In the genomic region with DNA sequence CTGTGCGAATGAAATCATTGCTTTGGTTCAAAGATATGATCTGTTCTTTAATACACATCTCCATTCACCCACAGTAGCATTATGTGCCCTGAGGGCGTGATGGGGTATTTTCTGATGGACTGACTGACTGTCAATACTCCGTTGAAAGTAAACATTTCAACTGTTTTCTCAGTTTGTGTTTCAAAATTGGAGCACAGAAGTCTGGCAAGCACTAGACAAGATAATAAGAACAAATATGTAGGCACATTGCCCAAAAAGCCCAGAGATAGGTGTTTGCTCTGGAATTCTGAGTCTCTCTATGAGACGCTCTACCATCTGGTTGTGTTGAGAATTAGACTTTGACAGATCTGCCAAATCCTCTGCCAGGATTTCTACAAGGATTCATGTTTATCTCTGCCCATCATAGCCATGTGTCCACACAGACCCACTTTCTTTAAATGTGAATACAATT, we compare ENCODE assay signal across 10 mouse cellular contexts.
DNase-seq lines count a peak whose midpoint lies in the region; ATAC-seq lines count a peak whose summit lies in the region.
"Had no signal": no experiment of that assay in that cellular context is flagged by ENCODE, and none has a peak within 500 bp of the region (broad histone marks: within the 10 kb centered on the region; RNA-seq: fewer than 3 reads in every experiment).

No protein-coding gene starts in this region.

- no peaks in the 10 kb centered on the region for H3K9me3 ChIP-seq in midbrain, embryonic 11.5 days (ENCODE audit: control insufficient read depth, low read length)
- H3K9me3 ChIP-seq in midbrain, embryonic 10.5 days (replicated peaks) = no peaks in the 10 kb centered on the region
- H3K9me3 ChIP-seq in hindbrain, embryonic 16.5 days (ENCODE audit: control insufficient read depth, low read length) = no peaks in the 10 kb centered on the region
- no peaks in the 10 kb centered on the region for H3K9me3 ChIP-seq in neural tube, embryonic 14.5 days (ENCODE audit: control insufficient read depth, low read length)
- H3K9me3 ChIP-seq: heart, embryonic 15.5 days; kidney, embryonic 15.5 days had no signal

- H3K27ac ChIP-seq in midbrain, embryonic 11.5 days (ENCODE audit: low read depth, low read length) = no peak overlapping the region
- H3K27ac ChIP-seq in midbrain, embryonic 10.5 days (replicated peaks) = no peak overlapping the region
- no peak overlapping the region for H3K27ac ChIP-seq in hindbrain, embryonic 16.5 days (ENCODE audit: low read depth, low read length)
- no peak overlapping the region for H3K27ac ChIP-seq in neural tube, embryonic 14.5 days (ENCODE audit: low read depth, low read length)
- H3K27ac ChIP-seq: heart, embryonic 15.5 days; kidney, embryonic 15.5 days had no signal

- no peak overlapping the region for H3K9ac ChIP-seq in midbrain, embryonic 11.5 days (ENCODE audit: low read length)
- H3K9ac ChIP-seq in hindbrain, embryonic 16.5 days (ENCODE audit: low read depth, low read length) = no peak overlapping the region
- H3K9ac ChIP-seq in neural tube, embryonic 14.5 days (replicated peaks; ENCODE audit: low read depth, low read length) = no peak overlapping the region
- H3K9ac ChIP-seq: heart, embryonic 15.5 days; kidney, embryonic 15.5 days had no signal

- peak; percentile 56 for ATAC-seq in midbrain, embryonic 11.5 days (ENCODE audit: low FRiP score)
- peak; percentile 57 for ATAC-seq in hindbrain, embryonic 16.5 days
- ATAC-seq in neural tube, embryonic 14.5 days (ENCODE audit: low read depth) = peak; percentile 35; the same call in 1 of the 2 replicates
- no peak for ATAC-seq in megakaryocyte progenitor cell, adult 5-6 weeks (replicated peaks; ENCODE audit: poor library complexity)

- DNase-seq in cerebellum, adult 9-10 months = peak; percentile 16
- DNase-seq in cerebellum, adult 11 months = no peak
- DNase-seq in midbrain, embryonic 11.5 days (ENCODE audit: low spot score, missing footprints) = peak; percentile 86
- DNase-seq in midbrain, embryonic 10.5 days (ENCODE audit: low spot score) = no peak
- no peak for DNase-seq in kidney, adult 8-10 months

- no peak overlapping the region for H3K4me3 ChIP-seq in midbrain, embryonic 11.5 days (ENCODE audit: low read depth, low read length)
- H3K4me3 ChIP-seq in midbrain, embryonic 10.5 days = no peak overlapping the region
- H3K4me3 ChIP-seq in hindbrain, embryonic 16.5 days (ENCODE audit: low read length) = no peak overlapping the region
- no peak overlapping the region for H3K4me3 ChIP-seq in neural tube, embryonic 14.5 days (ENCODE audit: low read depth, low read length)
- H3K4me3 ChIP-seq: heart, embryonic 15.5 days; kidney, embryonic 15.5 days had no signal

- H3K4me1 ChIP-seq in midbrain, embryonic 11.5 days (ENCODE audit: control insufficient read depth, insufficient read depth, low read length) = no peaks in the 10 kb centered on the region; the same call in 1 of the 2 replicates
- H3K4me1 ChIP-seq in midbrain, embryonic 10.5 days = peaks cover 11% of the 10 kb centered on the region
- H3K4me1 ChIP-seq in hindbrain, embryonic 16.5 days (ENCODE audit: control insufficient read depth, insufficient read depth, low read depth, low read length) = no peaks in the 10 kb centered on the region
- no peaks in the 10 kb centered on the region for H3K4me1 ChIP-seq in neural tube, embryonic 14.5 days (ENCODE audit: control insufficient read depth, insufficient read depth, low read length)
- H3K4me1 ChIP-seq: heart, embryonic 15.5 days; kidney, embryonic 15.5 days had no signal

- no peak overlapping the region for H3K4me2 ChIP-seq in midbrain, embryonic 11.5 days
- H3K4me2 ChIP-seq in hindbrain, embryonic 16.5 days (ENCODE audit: low read length) = no peak overlapping the region
- no peak overlapping the region for H3K4me2 ChIP-seq in neural tube, embryonic 14.5 days (ENCODE audit: low read depth, low read length)
- H3K4me2 ChIP-seq: heart, embryonic 15.5 days; kidney, embryonic 15.5 days had no signal

- no peaks in the 10 kb centered on the region for H3K27me3 ChIP-seq in midbrain, embryonic 11.5 days (ENCODE audit: control insufficient read depth, insufficient read depth, low read length)
- H3K27me3 ChIP-seq in midbrain, embryonic 10.5 days (ENCODE audit: low read depth, poor library complexity, severe bottlenecking) = no peaks in the 10 kb centered on the region
- H3K27me3 ChIP-seq in hindbrain, embryonic 16.5 days (replicated peaks; ENCODE audit: control insufficient read depth, insufficient read depth, low read length) = no peaks in the 10 kb centered on the region
- no peaks in the 10 kb centered on the region for H3K27me3 ChIP-seq in neural tube, embryonic 14.5 days (ENCODE audit: control insufficient read depth, insufficient read depth, low read length)
- H3K27me3 ChIP-seq: heart, embryonic 15.5 days; kidney, embryonic 15.5 days had no signal

- 62% methylated on average over 4 of the region's 4 CpGs for WGBS in midbrain, embryonic 11.5 days
- WGBS in midbrain, embryonic 10.5 days = 62% methylated on average over 4 of the region's 4 CpGs
- 42% methylated on average over 4 of the region's 4 CpGs for WGBS in hindbrain, embryonic 16.5 days
- 49% methylated on average over 4 of the region's 4 CpGs for WGBS in neural tube, embryonic 14.5 days

- H3K36me3 ChIP-seq in midbrain, embryonic 11.5 days (ENCODE audit: control insufficient read depth, insufficient read depth, low read length) = no peaks in the 10 kb centered on the region
- no peaks in the 10 kb centered on the region for H3K36me3 ChIP-seq in midbrain, embryonic 10.5 days
- no peaks in the 10 kb centered on the region for H3K36me3 ChIP-seq in hindbrain, embryonic 16.5 days (ENCODE audit: control insufficient read depth, insufficient read depth, low read length)
- H3K36me3 ChIP-seq in neural tube, embryonic 14.5 days (ENCODE audit: control insufficient read depth, insufficient read depth, low read length) = no peaks in the 10 kb centered on the region
- H3K36me3 ChIP-seq: heart, embryonic 15.5 days; kidney, embryonic 15.5 days had no signal

Comparison
In these comparisons a context has a peak if more than half of its experiments do, and no peak if none do; other contexts are left out.
1. DNase-seq: peak in cerebellum, adult 9-10 months (single experiment) and midbrain, embryonic 11.5 days (single experiment); none in cerebellum, adult 11 months (single experiment), midbrain, embryonic 10.5 days (single experiment) and kidney, adult 8-10 months (0 of 2).